Mouse (Mus musculus): Measurements from ENCODE around the gene Gnai3.

DNA sequence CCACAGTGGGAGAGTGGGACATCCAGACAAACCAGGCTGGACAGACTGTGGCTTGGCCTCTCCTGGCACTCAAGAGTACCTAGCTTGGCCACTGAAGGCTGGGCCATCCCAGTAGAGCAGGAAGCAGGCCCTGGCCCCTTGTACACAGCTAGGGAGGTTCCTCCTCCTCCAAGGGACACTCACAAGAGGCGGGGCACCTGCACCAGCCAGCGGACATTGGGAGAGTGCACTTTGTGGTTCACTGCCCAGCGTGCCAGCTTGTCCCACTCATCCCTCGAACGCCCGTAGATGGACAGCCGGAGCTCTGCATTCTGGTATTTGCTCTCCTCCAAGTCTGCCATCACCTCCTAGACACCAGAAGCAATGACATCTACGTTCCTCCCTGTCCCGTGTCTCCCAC lies 69.1 kb downstream of the Gnai3 start:
- TF ChIP-seq CTCF (IDR thresholded peaks at IDR 0.05; ENCODE audit: extremely low read depth, insufficient read length, insufficient replicate concordance, low read depth, low read length) (no peak), POLR2A (IDR thresholded peaks at IDR 0.05; ENCODE audit: low read depth, low read length) (no peak)
